Mouse (Mus musculus) liver, embryonic 15.5 days (tissue): ENCODE data around the gene Dhx37. TPM values are rescaled to one million over a fixed set of nuclear protein-coding genes. Genes with fewer than 3 reads are reported as not detected.
"Not testable (repeated sequence)": the region's sequence is repeated elsewhere in the genome, so short reads cannot be mapped to it uniquely, and the experiment has no call there.

ENCODE experiments used
- ATAC-seq: fragments of 200-750 bp; cut with Nextera tagmentation; 2 replicates; pipeline ENCODE4 v1.8.0; 2017; ENCODE audit warnings: moderate number of reproducible peaks, mild to moderate bottlenecking, moderate library complexity; ENCODE audit not compliant: insufficient read depth
- H3K27ac ChIP-seq: fragments of 300-500 bp; sonication (generic); replicated peaks from 2 replicates; pipeline ENCODE4 v1.5.1; 2015; ENCODE audit warnings: mild to moderate bottlenecking, inconsistent platforms
- H3K27me3 ChIP-seq: fragments of 300-500 bp; sonication (generic); 2 replicates; pipeline ENCODE4 v1.6.1; 2015; ENCODE audit warnings: mild to moderate bottlenecking, inconsistent platforms
- H3K36me3 ChIP-seq: fragments of 300-500 bp; sonication (generic); replicated peaks from 2 replicates; pipeline ENCODE4 v1.6.1; 2015; ENCODE audit warnings: moderate library complexity, mild to moderate bottlenecking, inconsistent platforms
- H3K4me1 ChIP-seq: fragments of 300-500 bp; sonication (generic); replicated peaks from 2 replicates; pipeline ENCODE4 v1.6.1; 2015; ENCODE audit warnings: inconsistent platforms
- H3K4me2 ChIP-seq: fragments of 300-500 bp; sonication (generic); 2 replicates; pipeline ENCODE4 v1.6.1; 2015; ENCODE audit warnings: moderate library complexity, mild to moderate bottlenecking, inconsistent platforms
- H3K4me3 ChIP-seq: fragments of 300-500 bp; sonication (generic); replicated peaks from 2 replicates; pipeline ENCODE4 v1.5.1; 2015; ENCODE audit warnings: mild to moderate bottlenecking, inconsistent platforms
- H3K9ac ChIP-seq: fragments of 300-500 bp; sonication (generic); 2 replicates; pipeline ENCODE4 v1.6.1; 2015; ENCODE audit warnings: moderate library complexity, mild to moderate bottlenecking, inconsistent platforms
- H3K9me3 ChIP-seq: fragments of 300-500 bp; sonication (generic); replicated peaks from 2 replicates; pipeline ENCODE4 v1.6.1; 2016; ENCODE audit warnings: inconsistent platforms
- WGBS: fragments of 180-500 bp; shearing (Covaris S2); methylation state at CpG from one replicate; pipeline ENCODE4 v1.1.7; 2015; ENCODE audit warnings: mixed read lengths; ENCODE audit not compliant: insufficient replicate concordance; 5-methylcytosine and 5-hydroxymethylcytosine counted together
- polyA plus RNA-seq: library from polyadenylated mRNA; unstranded; fragments of >200 nt; fragmentation: Nextera tagmentation; extraction: Ambion mirVana; gene quantifications from 2 replicates; pipeline ENCODE4 v1.2.1, GENCODE M21; 2015

Gene Dhx37
- polyA plus RNA-seq, 1 experiment from 2014 or later = 4.8 TPM

- Histone ChIP-seq H3K9me3 (no peaks in the 10 kb centered on the region), H3K9ac (peak within 1 kb of the TSS; percentile 99), H3K4me1 (peaks cover 53% of the 10 kb centered on the region), H3K27ac (peak within 1 kb of the TSS; percentile 97), H3K36me3 (peaks cover 30% of the 10 kb centered on the region), H3K4me3 (peak within 1 kb of the TSS; percentile 97), H3K27me3 (no peaks in the 10 kb centered on the region), H3K4me2 (peak within 1 kb of the TSS; percentile 72)
- peak; percentile 38 for ATAC-seq
- under 1% methylated on average over 41 of the region's 41 CpGs for WGBS
Observed at GRCm38 (mm10) chr5:125389131-125389578, 44.8 kb downstream of the Dhx37 start, which contains the start of gene Gm10382. Gene Gm10382, plus strand, starts transcription at chr5:125389322.

- Histone ChIP-seq H3K27me3 (no peaks in the 10 kb centered on the region), H3K4me2 (peak overlapping the region; percentile 72), H3K4me3 (peak overlapping the region; percentile 97), H3K27ac (peak overlapping the region; percentile 97), H3K9ac (peak overlapping the region; percentile 99), H3K36me3 (peaks cover 36% of the 10 kb centered on the region), H3K9me3 (no peaks in the 10 kb centered on the region), H3K4me1 (peaks cover 52% of the 10 kb centered on the region)
- WGBS = 15% methylated on average over 13 of the region's 13 CpGs
- no peak for ATAC-seq
Observed at GRCm38 (mm10) chr5:125388358-125389092, 45.4 kb downstream of the Dhx37 start.

- not testable (repeated sequence) for H3K4me3 ChIP-seq, H3K27me3 ChIP-seq, H3K4me2 ChIP-seq, H3K9me3 ChIP-seq, H3K27ac ChIP-seq, ATAC-seq, H3K9ac ChIP-seq
- Histone ChIP-seq H3K36me3 (peaks cover 37% of the 10 kb centered on the region), H3K4me1 (peaks cover 48% of the 10 kb centered on the region)
- 83% methylated on average over 5 of the region's 6 CpGs for WGBS
Observed at GRCm38 (mm10) chr5:125387295-125387694, 46.6 kb downstream of the Dhx37 start.

GRCm38 (mm10) chr5:125385215-125385940, 48.5 kb downstream of the Dhx37 start:
- H3K9me3 ChIP-seq = no peaks in the 10 kb centered on the region
- no peaks in the 10 kb centered on the region for H3K27me3 ChIP-seq
- no peak overlapping the region for H3K9ac ChIP-seq
- no peak overlapping the region; the same call in 1 of the 2 replicates for H3K4me2 ChIP-seq
- 68% methylated on average over 8 of the region's 8 CpGs for WGBS
- no peak overlapping the region for H3K4me3 ChIP-seq
- H3K27ac ChIP-seq = no peak overlapping the region
- peaks cover 29% of the 10 kb centered on the region for H3K4me1 ChIP-seq
- ATAC-seq = no peak
- peaks cover 37% of the 10 kb centered on the region for H3K36me3 ChIP-seq

- Histone ChIP-seq H3K27ac (no peak overlapping the region), H3K36me3 (peaks cover 37% of the 10 kb centered on the region), H3K4me1 (peaks cover 27% of the 10 kb centered on the region), H3K9me3 (no peaks in the 10 kb centered on the region), H3K27me3 (no peaks in the 10 kb centered on the region), H3K9ac (no peak overlapping the region), H3K4me3 (no peak overlapping the region), H3K4me2 (no peak overlapping the region)
- no peak for ATAC-seq
- WGBS = 86% methylated on average over 2 of the region's 2 CpGs
Observed at GRCm38 (mm10) chr5:125384512-125385214, 49.3 kb downstream of the Dhx37 start.

GRCm38 (mm10) chr5:125383637-125384420, 50.1 kb downstream of the Dhx37 start:
- H3K9me3 ChIP-seq = no peaks in the 10 kb centered on the region
- peaks cover 37% of the 10 kb centered on the region for H3K36me3 ChIP-seq
- no peak overlapping the region for H3K4me3 ChIP-seq
- no peak overlapping the region for H3K4me2 ChIP-seq
- WGBS = 65% methylated on average over 3 of the region's 3 CpGs
- H3K27ac ChIP-seq = 0 out of 2 replicates have a peak overlapping the region, but pooled peaks have one; percentile 9
- H3K27me3 ChIP-seq = no peaks in the 10 kb centered on the region
- peaks cover 27% of the 10 kb centered on the region for H3K4me1 ChIP-seq
- no peak for ATAC-seq
- H3K9ac ChIP-seq = no peak overlapping the region

GRCm38 (mm10) chr5:125382673-125383558, 51.0 kb downstream of the Dhx37 start:
- Histone ChIP-seq H3K36me3 (peaks cover 29% of the 10 kb centered on the region), H3K9ac (no peak overlapping the region), H3K4me2 (no peak overlapping the region), H3K27ac (0 out of 2 replicates have a peak overlapping the region, but pooled peaks have one; percentile 9), H3K9me3 (no peaks in the 10 kb centered on the region), H3K4me1 (peaks cover 19% of the 10 kb centered on the region), H3K27me3 (no peaks in the 10 kb centered on the region), H3K4me3 (no peak overlapping the region)
- ATAC-seq = peak; percentile 53
- WGBS = 44% methylated on average over 6 of the region's 6 CpGs

GRCm38 (mm10) chr5:125381954-125382672, 51.8 kb downstream of the Dhx37 start:
- no peak for ATAC-seq

GRCm38 (mm10) chr5:125378919-125379318, 55.0 kb downstream of the Dhx37 start:
- Histone ChIP-seq H3K4me3 (no peak overlapping the region), H3K4me2 (no peak overlapping the region), H3K27me3 (no peaks in the 10 kb centered on the region), H3K36me3 (peaks cover 4% of the 10 kb centered on the region; the same call in 1 of the 2 replicates), H3K27ac (no peak overlapping the region), H3K4me1 (peaks cover 8% of the 10 kb centered on the region), H3K9ac (no peak overlapping the region), H3K9me3 (no peaks in the 10 kb centered on the region)
- 64% methylated on average over 5 of the region's 5 CpGs for WGBS
- ATAC-seq = no peak

More at GRCm38 (mm10) chr5:125381954-125382672, 51.8 kb downstream of the Dhx37 start:
- Histone ChIP-seq H3K27me3 (no peaks in the 10 kb centered on the region), H3K9ac (no peak overlapping the region), H3K36me3 (peaks cover 27% of the 10 kb centered on the region), H3K4me2 (no peak overlapping the region), H3K4me1 (peaks cover 19% of the 10 kb centered on the region), H3K27ac (no peak overlapping the region), H3K4me3 (no peak overlapping the region), H3K9me3 (no peaks in the 10 kb centered on the region)
- 73% methylated on average over 5 of the region's 5 CpGs for WGBS
